Mouse (Mus musculus) small intestine, adult 2 months (tissue): ENCODE measurements around the gene Clcn2. TPM values are rescaled to one million over a fixed set of nuclear protein-coding genes. Genes with fewer than 3 reads are reported as not detected.

ENCODE experiments used
- H3K27ac ChIP-seq: fragments of 200-500 bp; 2 replicates; pipeline ENCODE4 v1.5.1; 2012; ENCODE audit warnings: low read depth, low read length, control low read depth, inconsistent platforms; ENCODE audit not compliant: insufficient read depth
- H3K27me3 ChIP-seq: fragments of 200-500 bp; 2 replicates; pipeline ENCODE4 v1.6.1; 2012; ENCODE audit warnings: mild to moderate bottlenecking, moderate library complexity, low read length, inconsistent platforms; ENCODE audit not compliant: control insufficient read depth, insufficient read depth
- H3K36me3 ChIP-seq: fragments of 200-500 bp; 2 replicates; pipeline ENCODE4 v1.6.1; 2012; ENCODE audit warnings: mild to moderate bottlenecking, low read length, control low read depth, inconsistent platforms; ENCODE audit not compliant: control insufficient read depth, insufficient read depth
- H3K4me1 ChIP-seq: fragments of 200-500 bp; 2 replicates; pipeline ENCODE4 v1.6.1; 2012; ENCODE audit warnings: low read length, inconsistent platforms, mixed read lengths; ENCODE audit not compliant: control insufficient read depth, insufficient read depth, insufficient read length
- H3K4me3 ChIP-seq: fragments of 200-500 bp; 2 replicates; pipeline ENCODE4 v1.5.1; 2012; ENCODE audit warnings: low read depth, mild to moderate bottlenecking, control low read depth, inconsistent platforms, low read length, moderate library complexity
- CTCF ChIP-seq: fragments of 200-500 bp; IDR thresholded peaks from 2 replicates; pipeline ENCODE4 v1.5.1; 2012; ENCODE audit warnings: low read depth, mild to moderate bottlenecking, control low read depth, inconsistent platforms, low read length, moderate library complexity, mixed read lengths; ENCODE audit not compliant: insufficient replicate concordance, insufficient read length; ENCODE audit errors: extremely low read depth
- POLR2A ChIP-seq: fragments of 200-500 bp; IDR thresholded peaks from 2 replicates; pipeline ENCODE4 v1.6.1; 2012; ENCODE audit warnings: low read depth, mild to moderate bottlenecking, control low read depth, inconsistent platforms, low read length, moderate library complexity
- WGBS: fragments of 180-500 bp; shearing (Covaris S2); methylation state at CpG from one replicate; pipeline ENCODE4 v1.1.7; 2018; 5-methylcytosine and 5-hydroxymethylcytosine counted together
- polyA plus RNA-seq: library from polyadenylated mRNA; depleted of rRNA; stranded (reverse); fragments of >200 nt; gene quantifications from 2 replicates; pipeline ENCODE4 v1.2.3, GENCODE M21; 2012

The Clcn2 gene
- polyA plus RNA-seq, 1 experiment = 218 TPM

DNA sequence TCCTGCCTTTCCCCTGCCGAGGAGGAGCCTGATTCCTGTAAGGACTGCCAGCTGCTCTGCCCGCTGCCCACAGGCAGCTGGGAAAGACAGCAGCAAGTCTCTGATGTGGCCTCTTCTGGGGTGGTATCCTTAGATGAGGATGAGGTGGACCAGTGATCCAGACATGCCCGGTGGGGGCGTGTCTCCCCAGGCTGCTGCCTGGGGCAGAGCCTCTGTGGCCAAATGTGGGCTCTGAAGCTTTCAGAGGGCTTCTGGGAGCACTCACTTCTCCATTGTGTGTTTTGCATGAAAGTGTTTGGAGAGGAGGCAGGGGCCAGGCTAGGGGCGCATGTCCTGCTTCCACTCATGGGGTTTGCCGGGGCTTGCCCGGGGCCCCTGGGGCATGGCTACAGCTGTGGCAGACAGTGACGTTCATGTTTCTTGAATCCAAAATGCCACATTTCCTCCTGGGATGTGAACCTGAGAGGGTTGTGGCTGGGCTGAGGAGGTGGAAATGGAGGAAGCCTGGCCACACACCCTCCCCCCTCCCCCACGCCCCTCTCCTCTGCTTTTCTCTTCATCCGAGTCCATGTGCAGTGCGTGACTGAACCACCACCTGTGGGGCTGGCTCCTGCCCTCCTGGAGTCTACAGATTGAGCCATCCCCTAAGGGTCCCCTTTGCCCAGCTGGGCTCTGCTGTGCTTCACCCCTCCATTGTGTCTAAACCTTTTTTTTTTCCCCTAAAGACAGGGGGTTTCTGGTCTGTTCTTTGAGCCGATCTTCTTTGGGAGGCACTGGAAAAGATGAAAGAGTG, 15.6 kb downstream of the Clcn2 start:
- Histone ChIP-seq H3K27me3 (no peaks in the 10 kb centered on the region; the same call in 1 of the 2 replicates), H3K4me1 (no peaks in the 10 kb centered on the region), H3K4me3 (no peak overlapping the region), H3K36me3 (peaks cover 21% of the 10 kb centered on the region), H3K27ac (no peak overlapping the region)
- 70% methylated on average over 12 of the region's 12 CpGs for WGBS
- no peak for TF ChIP-seq CTCF
- no peak for TF ChIP-seq POLR2A

DNA sequence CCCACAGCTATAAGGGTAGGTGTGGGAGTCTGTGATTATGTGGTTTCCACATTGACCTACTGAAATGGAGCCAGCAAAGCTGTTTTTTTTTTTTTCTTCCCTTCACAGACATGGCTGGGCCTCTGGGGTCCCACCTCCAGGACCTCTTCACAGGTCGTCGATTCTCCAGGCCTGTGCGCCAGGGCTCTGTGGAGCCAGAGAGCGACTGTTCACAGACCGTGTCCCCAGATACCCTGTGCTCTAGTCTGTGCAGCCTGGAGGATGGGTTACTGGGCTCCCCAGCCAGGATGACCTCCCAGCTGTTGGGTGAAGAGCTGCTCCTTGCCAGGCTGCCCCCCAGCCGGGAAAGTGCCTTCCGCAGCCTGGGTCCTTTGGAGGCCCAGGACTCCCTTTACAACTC, 16.2 kb downstream of the Clcn2 start:
- Histone ChIP-seq H3K36me3 (peaks cover 18% of the 10 kb centered on the region), H3K27me3 (peaks cover 3% of the 10 kb centered on the region), H3K4me3 (no peak overlapping the region), H3K4me1 (no peaks in the 10 kb centered on the region), H3K27ac (no peak overlapping the region)
- WGBS = 85% methylated on average over 7 of the region's 7 CpGs
- no peak for TF ChIP-seq CTCF
- TF ChIP-seq POLR2A = no peak

DNA sequence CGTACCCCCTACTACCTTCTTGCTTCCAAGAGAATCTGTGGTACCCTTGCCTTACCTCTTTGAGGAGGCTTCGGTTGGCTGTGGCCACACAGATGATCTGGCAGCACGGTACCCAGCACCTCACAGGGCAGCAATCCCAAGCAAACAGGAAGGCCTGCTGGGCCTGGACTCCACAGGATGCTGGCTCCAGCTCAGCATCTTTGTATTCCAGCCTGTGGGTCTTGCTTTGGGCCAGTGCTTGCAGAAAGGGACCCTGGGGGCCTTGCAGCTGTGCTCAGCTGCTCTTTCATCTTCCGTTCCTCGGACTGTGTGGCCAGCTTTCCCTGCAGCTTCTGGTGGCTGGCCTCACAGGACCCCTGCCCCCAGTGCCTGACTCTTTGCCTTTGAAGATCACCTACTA, 17.5 kb downstream of the Clcn2 start:
- WGBS = 76% methylated on average over 5 of the region's 5 CpGs
- H3K36me3 ChIP-seq = peaks cover 9% of the 10 kb centered on the region
- H3K4me3 ChIP-seq = no peak overlapping the region
- H3K27me3 ChIP-seq = peaks cover 15% of the 10 kb centered on the region
- no peak for TF ChIP-seq POLR2A
- TF ChIP-seq CTCF = no peak
- H3K27ac ChIP-seq = no peak overlapping the region
- peaks cover 8% of the 10 kb centered on the region for H3K4me1 ChIP-seq

DNA sequence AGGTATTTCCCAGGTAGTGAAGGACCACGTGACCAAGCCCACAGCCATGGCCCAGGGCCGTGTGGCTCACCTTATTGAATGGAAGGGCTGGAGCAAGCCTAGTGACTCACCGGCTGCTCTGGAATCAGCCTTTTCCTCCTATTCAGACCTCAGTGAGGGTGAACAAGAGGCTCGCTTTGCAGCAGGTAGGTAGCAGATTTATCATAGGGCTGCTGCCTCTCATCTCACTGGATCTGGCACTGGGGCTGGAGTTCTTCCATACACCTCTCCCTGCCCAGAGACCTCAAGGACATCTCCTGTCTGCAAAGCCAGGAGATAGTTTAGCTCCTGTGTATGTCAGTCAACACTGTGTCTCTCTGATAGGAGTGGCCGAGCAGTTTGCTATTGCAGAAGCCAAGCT, 18.3 kb downstream of the Clcn2 start:
- WGBS = 72% methylated on average over 5 of the region's 5 CpGs
- H3K4me1 ChIP-seq = peaks cover 8% of the 10 kb centered on the region
- H3K27ac ChIP-seq = no peak overlapping the region
- H3K27me3 ChIP-seq = peaks cover 17% of the 10 kb centered on the region
- H3K4me3 ChIP-seq = no peak overlapping the region
- H3K36me3 ChIP-seq = peaks cover 8% of the 10 kb centered on the region
- TF ChIP-seq CTCF (no peak), POLR2A (no peak)

DNA sequence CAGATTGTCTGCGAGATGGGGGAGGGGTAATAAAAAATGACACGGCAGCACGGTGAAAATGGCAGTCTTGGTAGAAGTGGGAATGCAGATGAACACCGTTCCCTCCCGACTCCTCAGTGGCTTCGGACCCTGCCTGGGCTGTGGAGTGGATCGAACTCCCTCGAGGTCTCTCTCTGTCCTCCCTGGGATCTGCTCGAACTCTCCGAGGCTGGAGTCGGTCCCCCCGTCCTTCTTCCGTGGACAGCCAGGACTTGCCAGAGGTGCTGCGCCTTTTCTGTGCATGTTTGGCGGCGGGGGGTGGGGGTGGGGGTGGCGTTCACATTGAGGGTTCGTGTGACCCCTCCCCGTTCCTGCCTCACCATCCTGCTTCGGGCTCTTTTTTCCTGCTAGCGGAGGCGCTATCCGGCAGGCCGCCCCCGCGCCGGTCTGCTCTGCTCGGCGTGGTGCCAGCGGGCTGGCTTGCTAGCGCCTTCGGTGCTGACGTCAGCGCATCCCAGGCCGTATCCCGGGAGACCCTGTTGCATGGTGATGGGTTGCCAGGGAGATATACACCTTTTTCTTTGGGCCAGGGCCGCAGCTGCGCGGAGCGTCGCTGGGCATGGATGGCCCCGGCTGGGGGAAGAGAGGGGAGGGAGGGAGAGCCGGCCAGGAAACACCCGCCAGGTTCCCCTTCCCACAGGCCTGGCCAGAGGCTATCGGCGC, 21.8 kb downstream of the Clcn2 start:
- Histone ChIP-seq H3K36me3 (peaks cover 13% of the 10 kb centered on the region), H3K27ac (no peak overlapping the region), H3K4me3 (peak overlapping the region; percentile 40), H3K27me3 (peaks cover 17% of the 10 kb centered on the region), H3K4me1 (peaks cover 8% of the 10 kb centered on the region)
- WGBS = 8% methylated on average over 46 of the region's 46 CpGs
- TF ChIP-seq CTCF (no peak), POLR2A (no peak)

DNA sequence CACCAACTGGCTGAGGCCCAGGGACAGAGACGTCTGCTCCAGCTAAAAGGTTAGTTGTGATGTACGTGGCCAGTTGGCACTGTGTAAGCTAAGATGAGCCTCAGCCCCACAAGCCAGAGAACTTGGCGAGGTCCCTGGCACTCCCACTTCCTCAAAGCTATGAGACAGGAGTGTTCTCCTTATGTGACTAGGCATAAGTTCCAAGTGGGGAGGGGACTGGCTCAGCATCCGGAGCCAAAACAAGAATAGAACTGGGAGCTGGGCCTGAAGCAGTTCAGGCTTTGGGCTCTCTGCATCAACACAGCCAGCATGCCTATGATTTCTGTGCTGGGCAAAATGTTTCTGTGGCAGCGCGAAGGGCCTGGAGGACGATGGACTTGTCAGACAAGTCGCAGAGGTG, 22.8 kb downstream of the Clcn2 start:
- 0 out of 2 replicates have a peak overlapping the region, but pooled peaks have one; percentile 14 for H3K27ac ChIP-seq
- H3K4me3 ChIP-seq = no peak overlapping the region
- peaks cover 20% of the 10 kb centered on the region for H3K36me3 ChIP-seq
- TF ChIP-seq CTCF (no peak), POLR2A (no peak)
- 67% methylated on average over 8 of the region's 8 CpGs for WGBS
- peaks cover 8% of the 10 kb centered on the region for H3K4me1 ChIP-seq
- peaks cover 17% of the 10 kb centered on the region for H3K27me3 ChIP-seq

DNA sequence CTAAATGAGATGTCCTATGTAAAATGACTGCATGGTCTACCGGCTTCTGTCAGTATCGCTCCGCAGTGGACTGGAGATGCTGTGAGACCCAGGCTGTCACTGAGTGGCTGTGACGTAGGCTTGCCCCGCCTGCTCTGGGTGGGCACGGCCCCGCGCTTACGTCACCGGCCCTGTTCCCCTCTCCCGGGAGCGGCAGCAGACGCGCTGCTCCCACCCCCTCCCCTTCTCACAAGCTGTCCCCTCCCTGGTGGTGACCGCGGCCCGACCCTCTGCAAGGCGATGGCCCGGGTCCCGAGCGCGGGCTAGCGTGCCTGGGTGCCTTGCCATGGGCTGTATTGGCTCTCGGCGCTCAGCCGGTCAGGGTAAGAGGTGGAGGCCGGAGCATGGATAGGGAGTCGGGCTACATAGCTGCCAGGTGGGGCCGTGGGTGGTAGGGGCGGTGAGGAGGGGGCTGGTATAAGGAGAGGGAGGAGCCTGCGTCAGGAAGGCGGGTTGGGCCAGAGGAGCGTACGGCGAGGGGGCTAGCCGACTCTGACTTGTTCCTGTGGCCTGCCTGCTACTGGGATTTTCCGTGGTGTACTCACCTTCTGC, 24.3 kb downstream of the Clcn2 start, which contains the start of gene Fam131a:
Gene Fam131a, plus strand, starts transcription at position 131 of the 591 bp plus-strand sequence.
- under 1% methylated on average over 37 of the region's 37 CpGs for WGBS
- TF ChIP-seq CTCF (no peak), POLR2A (no peak; the same call in 1 of the 2 replicates)
- peaks cover 36% of the 10 kb centered on the region for H3K36me3 ChIP-seq
- H3K27me3 ChIP-seq = peaks cover 17% of the 10 kb centered on the region
- peak within 1 kb of the TSS; percentile 60 for H3K4me3 ChIP-seq
- peaks cover 8% of the 10 kb centered on the region for H3K4me1 ChIP-seq
- 0 out of 2 replicates have a peak within 1 kb of the TSS, but pooled peaks have one; percentile 21 for H3K27ac ChIP-seq
